Mouse (Mus musculus) intestine, postnatal 0 days (tissue): ENCODE measurements around the gene Tas2r144. TPM values are rescaled to one million over a fixed set of nuclear protein-coding genes. Genes with fewer than 3 reads are reported as not detected.
A peak's percentile ranks its signal among the peaks of the same experiment; 100 is the strongest.

ENCODE experiments used
- ATAC-seq: fragments of 200-750 bp; cut with Nextera tagmentation; 2 replicates; pipeline ENCODE4 v1.8.0; 2017; ENCODE audit warnings: mild to moderate bottlenecking, moderate TSS enrichment, moderate library complexity
- H3K27ac ChIP-seq: fragments of 300-500 bp; sonication (generic); 2 replicates; pipeline ENCODE4 v1.5.1; 2014; ENCODE audit warnings: mild to moderate bottlenecking, low read depth, low read length, moderate library complexity
- H3K27me3 ChIP-seq: fragments of 300-500 bp; sonication (generic); replicated peaks from 2 replicates; pipeline ENCODE4 v1.6.1; 2014; ENCODE audit warnings: low read length, mixed read lengths; ENCODE audit not compliant: control insufficient read depth, insufficient read depth
- H3K36me3 ChIP-seq: fragments of 300-500 bp; sonication (generic); 2 replicates; pipeline ENCODE4 v1.6.1; 2014; ENCODE audit warnings: mild to moderate bottlenecking, moderate library complexity; ENCODE audit not compliant: control insufficient read depth, insufficient read depth
- H3K4me1 ChIP-seq: fragments of 300-500 bp; sonication (generic); replicated peaks from 2 replicates; pipeline ENCODE4 v1.6.1; 2014; ENCODE audit warnings: antibody characterized with exemption, low read length, mixed read lengths; ENCODE audit not compliant: control insufficient read depth, insufficient read depth
- H3K4me2 ChIP-seq: fragments of 300-500 bp; sonication (generic); replicated peaks from 2 replicates; pipeline ENCODE4 v1.6.1; 2014; ENCODE audit warnings: low read depth, mild to moderate bottlenecking, moderate library complexity
- H3K4me3 ChIP-seq: fragments of 300-500 bp; sonication (generic); 2 replicates; pipeline ENCODE4 v1.5.1; 2014; ENCODE audit warnings: low read depth, low read length
- H3K9ac ChIP-seq: fragments of 300-500 bp; sonication (generic); 2 replicates; pipeline ENCODE4 v1.6.1; 2014; ENCODE audit warnings: mild to moderate bottlenecking, low read depth, low read length
- H3K9me3 ChIP-seq: fragments of 300-500 bp; sonication (generic); 2 replicates; pipeline ENCODE4 v1.6.1; 2016; ENCODE audit warnings: mixed run types; ENCODE audit not compliant: control insufficient read depth
- CTCF ChIP-seq: sonication (generic); IDR thresholded peaks from 2 replicates; pipeline ENCODE4 v1.5.1; 2016; ENCODE audit warnings: low read depth, mild to moderate bottlenecking, control low read depth, antibody characterized with exemption, moderate library complexity
- WGBS: fragments of 180-500 bp; shearing (Covaris S2); extraction: QIAGEN DNeasy Blood & Tissue Kit; methylation state at CpG from one replicate; pipeline ENCODE4 v1.1.7; 2014; 5-methylcytosine and 5-hydroxymethylcytosine counted together
- polyA plus RNA-seq: library from polyadenylated mRNA; unstranded; fragments of >200 nt; fragmentation: Nextera tagmentation; extraction: Ambion mirVana; gene quantifications from 2 replicates; pipeline ENCODE4 v1.2.1, GENCODE M21; 2015

Tas2r144 gene
- polyA plus RNA-seq, 1 experiment from 2014 or later = not detected

GRCm38 (mm10) chr6:42245711-42246353, 30.7 kb downstream of the Tas2r144 start, which contains the start of gene Gstk1:
Gene Gstk1, plus strand, starts transcription at chr6:42245935.
- H3K27me3 ChIP-seq = no peaks in the 10 kb centered on the region
- no peak within 1 kb of the TSS for H3K27ac ChIP-seq
- H3K36me3 ChIP-seq = no peaks in the 10 kb centered on the region
- peaks cover 2% of the 10 kb centered on the region; the same call in 1 of the 2 replicates for H3K4me1 ChIP-seq
- peak; percentile 100 for ATAC-seq
- peak within 1 kb of the TSS; percentile 49; the same call in 1 of the 2 replicates for H3K9ac ChIP-seq
- H3K9me3 ChIP-seq = no peaks in the 10 kb centered on the region
- no peak for TF ChIP-seq CTCF
- peak within 1 kb of the TSS; percentile 43 for H3K4me3 ChIP-seq
- H3K4me2 ChIP-seq = peak within 1 kb of the TSS; percentile 79
- WGBS = 3% methylated on average over 28 of the region's 28 CpGs

- 28% methylated on average over 8 of the region's 8 CpGs for WGBS
- H3K36me3 ChIP-seq = no peaks in the 10 kb centered on the region
- no peak overlapping the region for H3K4me3 ChIP-seq
- H3K9me3 ChIP-seq = no peaks in the 10 kb centered on the region
- no peak overlapping the region for H3K27ac ChIP-seq
- no peaks in the 10 kb centered on the region for H3K27me3 ChIP-seq
- H3K4me1 ChIP-seq = 0 out of 2 replicates have a peak, but pooled peaks cover 2% of the 10 kb centered on the region
- H3K9ac ChIP-seq = no peak overlapping the region
- no peak for TF ChIP-seq CTCF
- ATAC-seq = no peak
- H3K4me2 ChIP-seq = peak overlapping the region; percentile 30
These were observed 32.0 kb downstream of the Tas2r144 start for GRCm38 (mm10) chr6:42247173-42247572.

GRCm38 (mm10) chr6:42247981-42248380, 32.9 kb downstream of the Tas2r144 start:
- H3K4me2 ChIP-seq = no peak overlapping the region
- H3K9me3 ChIP-seq = no peaks in the 10 kb centered on the region
- H3K27ac ChIP-seq = no peak overlapping the region
- no peak overlapping the region for H3K9ac ChIP-seq
- no peak for ATAC-seq
- H3K36me3 ChIP-seq = no peaks in the 10 kb centered on the region
- H3K27me3 ChIP-seq = no peaks in the 10 kb centered on the region
- 92% methylated on average over 1 of the region's 1 CpGs for WGBS
- H3K4me3 ChIP-seq = no peak overlapping the region
- no peak for TF ChIP-seq CTCF
- 0 out of 2 replicates have a peak, but pooled peaks cover 2% of the 10 kb centered on the region for H3K4me1 ChIP-seq

GRCm38 (mm10) chr6:42251791-42252190, 36.7 kb downstream of the Tas2r144 start:
- 82% methylated on average over 4 of the region's 4 CpGs for WGBS
- TF ChIP-seq CTCF = no peak
- H3K36me3 ChIP-seq = no peaks in the 10 kb centered on the region
- no peaks in the 10 kb centered on the region for H3K9me3 ChIP-seq
- H3K4me2 ChIP-seq = no peak overlapping the region
- no peak overlapping the region for H3K27ac ChIP-seq
- no peaks in the 10 kb centered on the region for H3K27me3 ChIP-seq
- ATAC-seq = no peak
- H3K4me3 ChIP-seq = no peak overlapping the region
- no peaks in the 10 kb centered on the region for H3K4me1 ChIP-seq
- no peak overlapping the region for H3K9ac ChIP-seq

GRCm38 (mm10) chr6:42253103-42253502, 38.0 kb downstream of the Tas2r144 start:
- no peaks in the 10 kb centered on the region; the same call in 1 of the 2 replicates for H3K4me1 ChIP-seq
- no peak overlapping the region for H3K9ac ChIP-seq
- H3K36me3 ChIP-seq = no peaks in the 10 kb centered on the region
- 87% methylated on average over 2 of the region's 2 CpGs for WGBS
- H3K27me3 ChIP-seq = no peaks in the 10 kb centered on the region
- no peak overlapping the region for H3K4me3 ChIP-seq
- no peak for TF ChIP-seq CTCF
- ATAC-seq = no peak
- no peak overlapping the region for H3K27ac ChIP-seq
- H3K9me3 ChIP-seq = no peaks in the 10 kb centered on the region
- H3K4me2 ChIP-seq = no peak overlapping the region

GRCm38 (mm10) chr6:42257303-42257863, 42.3 kb downstream of the Tas2r144 start:
- Histone ChIP-seq H3K9me3 (no peaks in the 10 kb centered on the region), H3K27ac (no peak overlapping the region), H3K4me2 (0 out of 2 replicates have a peak overlapping the region, but pooled peaks have one; percentile 9), H3K36me3 (no peaks in the 10 kb centered on the region), H3K9ac (no peak overlapping the region), H3K4me1 (no peaks in the 10 kb centered on the region; the same call in 1 of the 2 replicates), H3K27me3 (no peaks in the 10 kb centered on the region), H3K4me3 (no peak overlapping the region)
- TF ChIP-seq CTCF = peak; percentile 78
- WGBS = 10% methylated on average over 11 of the region's 11 CpGs
- no peak for ATAC-seq
